Mouse (Mus musculus): ENCODE results near the gene Zbp1.

Gene Zbp1

GRCm38 (mm10) chr2:173216840-173217239, 1.9 kb downstream of the Zbp1 start:
- DNase-seq (ENCODE audit: low read depth, low spot score) = no peak

GRCm38 (mm10) chr2:173212227-173212626, 6.5 kb downstream of the Zbp1 start:
- no peak for DNase-seq (ENCODE audit: low read depth, low spot score)

- DNase-seq (ENCODE audit: low read depth, low spot score) = no peak
These were observed 9.5 kb downstream of the Zbp1 start for GRCm38 (mm10) chr2:173209091-173209815.

- DNase-seq (ENCODE audit: low read depth, low spot score) = no peak
These were observed 11.7 kb downstream of the Zbp1 start for GRCm38 (mm10) chr2:173207051-173207450.

- no peak for DNase-seq (ENCODE audit: low read depth, low spot score)
These were observed 13.1 kb downstream of the Zbp1 start for GRCm38 (mm10) chr2:173205563-173206099.

- no peak for DNase-seq (ENCODE audit: low read depth, low spot score)
These were observed 14.1 kb downstream of the Zbp1 start for GRCm38 (mm10) chr2:173204671-173205070.

- DNase-seq (ENCODE audit: low read depth, low spot score) = no peak
These were observed 15.0 kb downstream of the Zbp1 start for GRCm38 (mm10) chr2:173203726-173204125.

- DNase-seq (ENCODE audit: low read depth, low spot score) = no peak
These were observed 15.6 kb downstream of the Zbp1 start for GRCm38 (mm10) chr2:173202924-173203689.

- DNase-seq (ENCODE audit: low read depth, low spot score) = no peak
These were observed 23.9 kb downstream of the Zbp1 start for GRCm38 (mm10) chr2:173194796-173195195.

- DNase-seq (ENCODE audit: low read depth, low spot score) = no peak
These were observed 31.4 kb downstream of the Zbp1 start for GRCm38 (mm10) chr2:173187182-173187855.

GRCm38 (mm10) chr2:173186047-173186943, 32.4 kb downstream of the Zbp1 start:
- peak; percentile 76 for DNase-seq (ENCODE audit: low read depth, low spot score)

GRCm38 (mm10) chr2:173185282-173185681, 33.4 kb downstream of the Zbp1 start:
- DNase-seq (ENCODE audit: low read depth, low spot score) = no peak

GRCm38 (mm10) chr2:173184475-173185080, 34.1 kb downstream of the Zbp1 start:
- DNase-seq (ENCODE audit: low read depth, low spot score) = no peak

- peak; percentile 42 for DNase-seq (ENCODE audit: low read depth, low spot score)
These were observed 34.8 kb downstream of the Zbp1 start for GRCm38 (mm10) chr2:173183836-173184460.

- DNase-seq (ENCODE audit: low read depth, low spot score) = no peak
These were observed 35.4 kb downstream of the Zbp1 start for GRCm38 (mm10) chr2:173183311-173183710.

GRCm38 (mm10) chr2:173182796-173183195, 35.9 kb downstream of the Zbp1 start:
- DNase-seq (ENCODE audit: low read depth, low spot score) = no peak

- no peak for DNase-seq (ENCODE audit: low read depth, low spot score)
These were observed 36.8 kb downstream of the Zbp1 start for GRCm38 (mm10) chr2:173181901-173182300.

- DNase-seq (ENCODE audit: low read depth, low spot score) = no peak
These were observed 37.2 kb downstream of the Zbp1 start for GRCm38 (mm10) chr2:173181486-173181885.

GRCm38 (mm10) chr2:173180721-173181388, 37.9 kb downstream of the Zbp1 start:
- DNase-seq (ENCODE audit: low read depth, low spot score) = no peak

- DNase-seq (ENCODE audit: low read depth, low spot score) = no peak
These were observed 38.7 kb downstream of the Zbp1 start for GRCm38 (mm10) chr2:173180026-173180425.
